Mouse (Mus musculus): ENCODE data around the gene Rxylt1.
A peak's percentile ranks its signal among the peaks of the same experiment; 100 is the strongest.

Gene Rxylt1

DNA sequence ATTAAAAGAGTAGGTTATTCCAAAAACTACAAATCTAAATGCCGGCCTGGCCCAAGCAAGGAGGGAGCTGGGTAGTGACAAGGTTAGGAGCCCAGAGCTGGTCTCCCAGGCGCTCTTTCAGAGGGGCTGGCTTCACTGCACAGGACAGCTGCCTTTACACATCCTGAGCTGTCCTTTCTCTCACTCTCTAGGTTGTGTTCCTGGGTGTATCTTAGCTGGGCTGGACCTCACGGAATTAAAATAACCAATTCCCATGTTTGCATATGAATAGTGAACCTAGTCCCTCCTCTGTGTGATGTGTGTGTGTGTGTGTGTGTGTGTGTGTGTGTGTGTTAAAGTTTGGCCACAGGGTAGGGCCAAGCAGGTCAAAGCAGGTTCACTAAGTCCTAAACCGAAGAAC, 52.2 kb downstream of the Rxylt1 start:
- no peak for DNase-seq (ENCODE audit: low spot score)

DNA sequence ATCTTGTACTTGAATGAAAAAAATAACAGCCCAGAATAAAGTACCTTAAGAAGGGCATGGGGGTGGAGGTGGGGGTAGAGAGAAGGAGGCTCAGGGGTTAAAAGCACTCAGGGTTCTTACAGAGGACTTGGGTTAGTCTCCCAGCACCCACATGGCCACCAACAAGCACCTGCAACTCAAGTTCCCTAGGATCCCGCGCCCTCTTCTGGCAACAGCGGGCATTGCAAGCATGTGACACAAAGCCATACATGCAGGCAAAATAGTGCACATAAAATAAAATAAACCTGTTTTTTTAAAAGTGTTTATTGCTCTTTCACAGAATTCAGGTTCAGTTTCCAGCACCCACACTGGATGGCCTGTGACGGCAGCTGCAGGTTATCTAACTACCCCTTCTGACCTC, 56.8 kb downstream of the Rxylt1 start:
- peak; percentile 38 for DNase-seq (ENCODE audit: low spot score)

DNA sequence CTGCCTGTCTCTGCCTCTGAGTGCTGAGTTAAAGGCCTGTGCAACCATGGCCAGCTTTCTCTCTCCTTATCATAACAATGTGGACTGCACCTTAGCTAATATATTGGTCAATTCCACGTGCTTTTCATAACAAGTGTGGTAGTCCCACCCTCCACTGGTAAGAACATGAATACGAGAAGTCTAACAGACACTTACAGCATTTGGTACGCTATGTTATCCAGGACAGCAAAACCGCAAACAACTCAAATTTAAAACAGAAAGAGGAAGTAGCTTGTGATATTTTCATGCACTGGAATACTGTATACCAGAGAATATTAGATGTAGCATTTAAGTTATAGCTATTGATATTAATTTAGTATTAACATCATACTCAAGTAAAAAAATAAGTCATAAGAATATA, 57.6 kb downstream of the Rxylt1 start:
- DNase-seq (ENCODE audit: low spot score) = no peak

DNA sequence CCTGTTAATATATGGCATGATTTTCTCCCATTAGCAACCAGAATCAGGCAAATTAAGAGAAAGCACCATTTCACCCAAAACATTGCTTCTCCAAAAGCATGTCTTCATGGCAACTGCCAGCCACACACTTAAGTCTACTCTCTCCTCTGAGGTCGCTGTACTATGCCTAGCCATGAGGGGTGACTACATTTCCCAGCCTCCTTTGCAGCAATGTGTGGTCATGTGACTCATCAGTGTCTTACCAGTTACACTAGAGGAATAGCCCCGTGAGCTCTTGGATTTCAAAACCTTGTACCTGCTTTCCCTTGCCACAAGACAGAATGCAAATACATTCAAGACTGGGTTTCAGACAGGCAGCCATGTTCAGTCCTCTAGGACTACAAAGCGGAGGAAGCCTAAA, 58.6 kb downstream of the Rxylt1 start:
- DNase-seq (ENCODE audit: low spot score) = peak; percentile 24

DNA sequence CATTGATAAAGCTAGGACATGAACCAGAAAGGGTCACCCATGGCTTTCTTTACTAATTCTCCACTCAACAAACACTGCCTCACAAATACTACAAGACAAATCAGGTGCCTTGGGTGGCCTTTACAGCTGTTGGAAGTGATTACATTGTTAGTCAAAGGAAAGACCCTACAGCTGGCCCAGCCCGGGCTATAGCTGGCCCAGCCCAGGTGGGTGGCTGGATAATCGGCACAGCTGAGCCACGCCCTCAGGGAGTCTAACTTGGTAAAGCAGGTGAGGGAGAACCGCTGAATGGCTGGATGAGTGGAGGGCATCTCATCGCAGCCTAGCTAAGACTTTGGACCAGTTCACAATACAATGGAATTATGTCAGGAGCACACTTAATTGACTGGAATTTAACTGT, 63.9 kb downstream of the Rxylt1 start:
- no peak for DNase-seq (ENCODE audit: low spot score)

DNA sequence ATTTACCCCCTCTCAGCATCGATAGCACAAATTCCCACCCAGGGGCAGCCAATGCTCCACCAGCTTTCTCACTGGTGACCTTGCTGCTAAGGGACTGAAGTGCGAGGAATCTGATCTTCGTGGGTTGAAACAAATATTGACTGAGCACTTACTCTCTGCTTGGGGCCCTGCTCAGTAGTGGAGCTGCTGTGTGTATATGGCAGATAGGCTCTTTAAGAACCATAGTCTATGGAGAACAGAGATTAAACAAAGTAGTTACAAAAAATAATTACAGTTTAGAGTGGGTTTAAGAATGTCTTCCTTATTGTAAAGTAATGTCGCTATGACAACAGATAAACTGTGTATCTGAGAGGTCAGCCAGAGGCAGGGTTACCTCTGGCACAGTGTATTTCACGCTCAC, 66.8 kb downstream of the Rxylt1 start:
- DNase-seq (ENCODE audit: low spot score) = no peak

DNA sequence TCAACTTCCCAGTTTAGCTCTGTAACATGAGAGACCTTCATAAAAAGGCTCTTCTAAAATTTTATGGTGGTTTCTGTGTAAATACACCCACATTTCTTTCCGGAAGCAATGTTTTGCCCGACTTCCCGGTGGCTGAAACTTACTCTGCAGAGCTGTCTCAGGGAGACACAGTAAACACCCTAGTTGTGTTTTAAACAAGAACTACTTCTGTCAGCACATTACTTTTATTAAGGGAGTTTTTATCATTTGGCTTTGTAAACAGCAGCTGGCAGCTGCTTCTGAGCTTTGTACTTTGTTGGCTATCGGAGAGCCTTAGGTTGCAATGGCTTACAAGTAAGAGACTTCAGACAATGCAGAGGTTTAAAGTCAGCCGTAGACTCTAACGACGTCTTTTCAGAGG, 67.4 kb downstream of the Rxylt1 start:
- DNase-seq (ENCODE audit: low spot score) = no peak

Data from embryo, embryonic 10 days (tissue).